Mouse (Mus musculus) granulocyte monocyte progenitor cell, adult 5-6 weeks (primary cell): ENCODE results near the gene Faim2. TPM values are rescaled to one million over a fixed set of nuclear protein-coding genes. Genes with fewer than 3 reads are reported as not detected.

Experiments
- ATAC-seq: replicated peaks from 2 replicates; pipeline ENCODE4 v1.8.0; 2016; ENCODE audit warnings: mild to moderate bottlenecking, moderate TSS enrichment, inconsistent platforms; ENCODE audit not compliant: poor library complexity, severe bottlenecking
- total RNA-seq, 2 experiments: library from RNA; stranded (forward) in 1 of 2; stranded (reverse) in 1 of 2; fragments of 200-712, 200-1000 nt in 1 of 2; fragments of >200 nt in 1 of 2; fragmentation: Nextera tagmentation in 1 of 2; gene quantifications; 2 replicates each; pipeline ENCODE4 v1.2.3; 2014 to 2017

The Faim2 gene
- total RNA-seq, 2 experiments from 2014 or later = not detected

DNA sequence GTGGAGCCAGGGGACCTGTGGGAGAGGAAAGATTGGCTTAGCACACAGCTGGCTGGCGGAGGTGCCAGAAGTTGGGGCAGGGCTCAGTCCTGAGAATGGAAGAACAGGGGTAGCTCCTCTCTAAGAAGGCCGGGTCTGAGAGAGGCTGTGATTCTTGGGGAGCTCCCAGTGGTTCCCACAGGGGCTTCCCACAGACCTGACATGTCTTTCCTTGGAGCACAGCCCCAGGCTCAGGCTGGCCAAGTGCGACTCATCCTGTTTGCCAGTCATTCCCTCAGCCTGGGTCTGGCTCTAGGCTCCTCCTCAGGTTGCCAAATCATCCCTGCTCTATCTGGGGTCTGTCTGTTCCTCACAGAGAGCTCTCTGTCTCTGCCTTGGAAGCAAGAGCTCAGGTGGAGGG, 17.3 kb downstream of the Faim2 start:
- ATAC-seq = no peak

DNA sequence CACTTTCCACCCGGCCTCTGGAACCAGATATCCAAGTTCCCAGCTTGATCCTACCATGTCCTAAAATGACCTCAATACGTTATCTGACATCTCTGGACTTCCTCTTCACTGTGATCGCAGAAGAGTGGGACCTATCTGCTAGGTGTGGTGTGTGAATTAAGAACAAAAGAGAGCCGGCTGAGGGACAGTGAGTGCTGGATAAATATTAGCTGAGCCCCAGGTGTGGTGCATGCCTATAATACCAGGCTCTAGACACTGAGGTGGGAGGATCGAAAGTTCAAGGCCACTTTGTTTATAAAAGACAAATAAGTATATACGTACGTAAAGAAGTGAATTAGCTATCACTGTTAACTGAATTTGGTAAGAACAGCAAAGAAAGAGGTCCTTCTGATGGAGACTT, 18.1 kb downstream of the Faim2 start:
- no peak for ATAC-seq

DNA sequence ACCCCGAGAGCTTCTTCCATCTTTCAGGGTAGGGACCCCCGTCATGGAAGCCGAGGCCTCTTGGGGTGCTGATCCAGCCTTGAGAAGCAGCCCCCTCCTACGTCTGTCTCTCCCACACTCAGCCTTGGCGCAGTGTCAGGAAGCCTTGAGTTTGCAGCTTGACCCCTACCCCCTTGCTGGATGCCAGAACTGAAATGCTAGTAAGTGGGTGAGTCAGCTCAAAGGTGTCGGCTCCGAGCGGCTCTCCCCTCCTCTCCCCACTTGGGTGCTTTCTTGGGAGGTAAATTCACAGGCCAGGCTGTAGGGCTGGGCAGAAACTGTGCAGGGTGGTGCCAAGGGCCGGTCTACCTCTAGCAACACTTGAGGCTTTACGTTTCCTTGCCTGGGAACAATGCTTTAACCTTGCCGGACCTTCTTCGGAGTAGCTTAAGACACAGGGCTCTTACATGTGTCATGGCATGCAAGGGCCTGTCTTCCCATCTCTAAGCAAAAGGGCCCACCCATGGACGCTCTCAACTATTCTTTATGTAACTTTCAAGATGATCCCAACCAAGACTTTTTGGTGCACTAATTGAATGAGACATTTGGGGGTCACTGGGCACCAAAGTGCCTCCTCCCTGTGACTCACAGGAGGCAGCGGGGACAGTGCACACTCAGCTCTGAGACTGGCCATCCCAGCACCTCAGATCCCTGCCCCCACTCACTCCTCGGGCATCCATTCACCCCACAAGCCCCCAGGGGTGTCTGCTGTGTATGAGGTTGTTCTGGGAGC, 22.5 kb downstream of the Faim2 start:
- ATAC-seq = no peak

DNA sequence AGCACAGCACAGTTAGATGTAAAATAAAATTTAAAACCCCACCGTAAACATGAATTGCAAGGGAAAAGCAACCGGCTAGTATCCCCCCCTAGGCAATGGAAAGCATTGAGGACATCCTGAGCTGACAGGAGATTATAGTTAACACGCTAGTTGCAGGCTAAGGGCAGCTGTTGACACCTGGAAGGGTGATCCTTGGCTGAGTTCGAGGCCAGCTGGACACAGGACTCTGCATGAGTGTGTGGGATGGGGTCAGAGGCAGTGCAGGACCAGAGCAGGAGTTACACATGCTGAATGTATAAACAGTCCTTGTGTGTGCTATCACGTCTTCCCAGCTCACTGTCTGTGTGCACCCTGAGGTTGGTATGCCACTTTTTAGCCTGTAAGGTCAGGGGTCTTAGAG, 24.7 kb downstream of the Faim2 start:
- no peak for ATAC-seq

DNA sequence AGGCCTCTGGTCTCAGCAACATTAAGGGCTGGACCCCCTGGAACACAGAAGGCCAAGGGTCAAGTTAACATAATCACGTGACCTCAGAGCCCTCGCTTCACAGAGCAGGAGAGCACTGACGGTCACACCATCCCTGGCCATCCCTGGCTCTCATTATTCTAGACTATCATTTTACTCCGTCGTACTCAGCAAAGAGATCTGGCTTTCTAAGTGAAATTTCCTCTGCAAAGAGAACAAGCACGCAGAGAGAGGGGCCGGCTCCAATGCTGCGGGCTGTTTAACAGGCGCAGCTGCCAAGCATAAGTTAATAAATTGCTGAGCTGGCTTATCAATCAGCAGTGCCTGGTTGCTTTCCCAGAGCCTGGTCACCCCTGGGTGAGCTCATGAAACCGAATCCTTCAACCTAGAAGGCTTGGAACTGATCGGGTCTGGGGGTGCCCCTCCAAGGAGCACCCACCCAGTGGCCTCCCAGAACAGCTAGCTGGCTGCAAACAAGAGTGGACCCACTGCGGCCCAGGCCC, 25.6 kb downstream of the Faim2 start:
- no peak for ATAC-seq

DNA sequence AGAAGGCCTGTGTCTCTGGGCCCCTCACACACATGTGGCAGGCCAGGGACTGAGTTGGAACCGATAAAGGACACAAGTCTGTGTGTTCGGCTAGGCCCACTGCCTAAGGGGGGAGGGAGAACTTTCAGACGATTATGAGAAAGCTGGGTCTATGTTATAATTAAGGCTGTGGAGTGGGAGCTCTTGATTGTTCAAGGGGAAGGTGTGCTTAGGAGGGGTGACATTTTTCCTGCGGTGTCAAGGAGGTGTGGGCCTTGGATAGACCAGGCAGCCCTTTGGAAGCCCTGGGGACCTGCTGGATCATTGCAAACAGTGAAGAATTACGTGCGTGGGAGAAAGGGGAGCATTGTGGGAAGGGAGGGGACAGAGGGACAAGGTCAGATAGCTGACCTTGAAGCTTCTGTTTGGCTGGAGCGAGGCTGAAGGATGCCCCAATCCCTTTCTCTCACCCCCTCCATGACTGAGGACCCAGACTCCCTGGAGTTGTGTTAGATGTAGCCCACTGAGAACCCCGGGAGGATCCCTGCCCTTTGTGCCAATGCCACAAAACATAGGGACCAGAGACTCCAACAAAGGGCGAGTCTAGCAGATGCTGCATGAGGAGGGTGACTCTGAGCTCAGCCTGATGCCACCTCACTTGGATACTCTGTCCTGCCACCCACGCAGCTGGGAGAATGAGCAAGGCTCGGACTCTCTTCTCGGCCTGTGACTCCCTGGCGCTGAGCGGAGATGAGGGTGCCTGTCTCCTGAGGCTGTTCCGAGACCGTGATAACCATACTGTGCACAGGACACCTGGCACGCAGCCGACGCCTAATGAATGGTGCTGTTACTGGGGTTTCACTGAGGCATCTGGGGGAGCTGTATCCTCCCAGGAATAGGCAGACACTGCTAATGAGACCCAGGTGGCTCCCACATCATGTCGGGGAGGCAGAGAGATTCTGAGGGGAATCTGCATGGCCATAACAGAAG, 26.4 kb downstream of the Faim2 start:
- no peak for ATAC-seq

DNA sequence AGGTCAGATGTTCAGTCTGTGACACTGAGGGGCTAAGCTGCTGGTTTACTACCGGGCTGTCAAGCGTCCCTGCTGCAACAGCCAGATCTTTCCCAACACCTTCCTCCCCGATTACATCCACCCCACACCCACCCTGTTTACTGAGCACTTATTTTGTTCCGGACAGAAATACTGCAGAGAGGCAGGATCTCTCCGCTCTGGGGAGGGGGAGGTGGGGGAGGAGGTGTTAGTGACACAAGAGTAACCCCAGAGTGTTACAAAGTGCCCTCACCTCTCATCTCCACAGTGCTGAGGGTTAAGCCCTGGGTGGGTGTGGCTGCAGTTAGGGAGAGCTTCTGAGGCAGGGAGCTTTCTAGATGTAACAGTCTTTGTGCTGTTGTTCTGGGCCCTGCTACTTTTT, 27.6 kb downstream of the Faim2 start:
- ATAC-seq = peak; percentile 21; the same call in 1 of the 2 replicates

DNA sequence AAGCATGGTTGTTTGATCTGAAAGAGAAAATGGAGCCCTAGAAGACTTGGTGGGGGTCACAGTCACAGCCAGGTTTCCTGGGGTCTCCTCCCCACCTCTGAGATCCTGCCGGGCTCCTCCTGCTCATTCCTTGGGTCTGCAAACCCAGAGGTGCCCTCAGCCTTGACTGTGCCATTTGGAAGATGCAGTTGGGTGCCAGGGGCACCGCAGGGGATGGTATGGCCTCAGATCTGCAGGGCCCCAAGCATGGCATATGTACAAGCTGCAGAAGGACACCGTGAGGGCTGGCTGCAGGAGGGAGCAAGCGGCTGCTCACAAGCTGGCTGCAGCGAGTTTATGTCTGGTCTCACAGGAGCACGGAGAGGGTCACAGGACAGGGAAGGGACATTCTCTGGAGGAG, 28.2 kb downstream of the Faim2 start:
- ATAC-seq = no peak

DNA sequence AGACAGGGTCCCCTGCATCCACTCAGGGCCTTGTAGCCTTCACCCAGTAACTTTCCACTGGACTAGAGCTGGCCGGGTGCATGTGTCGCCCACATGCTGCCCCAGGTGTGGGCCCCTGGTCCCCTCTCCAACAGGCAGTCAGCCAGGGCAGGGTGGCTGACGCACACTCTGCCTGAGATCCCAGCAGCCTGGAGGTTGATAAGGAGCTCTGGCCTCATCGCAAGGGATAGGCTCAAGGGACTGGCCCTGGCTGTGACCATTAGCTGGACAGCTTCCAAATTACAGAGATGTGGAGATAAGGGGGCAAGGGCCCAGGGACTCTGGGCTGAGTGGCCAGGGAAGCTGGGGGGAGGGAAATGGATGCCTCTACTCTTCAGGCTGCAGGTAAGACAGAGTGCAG, 29.2 kb downstream of the Faim2 start:
- ATAC-seq = no peak

DNA sequence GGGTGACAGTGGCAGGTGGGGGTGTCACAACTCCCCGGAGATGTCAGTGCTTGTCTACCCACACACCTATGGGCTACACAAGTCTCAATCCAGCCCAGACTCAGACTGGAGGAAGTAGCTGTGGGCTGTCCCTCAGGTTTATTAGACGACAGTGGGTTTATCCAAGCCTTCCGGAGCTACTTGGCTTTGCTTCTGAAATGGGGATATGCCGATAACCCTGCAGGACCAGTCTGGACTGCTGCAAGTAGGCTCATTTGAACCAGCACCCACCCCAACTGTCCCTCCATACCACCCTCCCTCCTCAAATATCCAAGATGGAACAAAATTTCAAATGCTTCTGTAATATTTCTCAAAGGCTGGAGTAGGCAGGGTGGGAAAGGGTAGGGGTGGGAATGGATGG, 29.6 kb downstream of the Faim2 start:
- ATAC-seq = 0 out of 2 replicates have a peak, but pooled peaks have one; percentile 21

DNA sequence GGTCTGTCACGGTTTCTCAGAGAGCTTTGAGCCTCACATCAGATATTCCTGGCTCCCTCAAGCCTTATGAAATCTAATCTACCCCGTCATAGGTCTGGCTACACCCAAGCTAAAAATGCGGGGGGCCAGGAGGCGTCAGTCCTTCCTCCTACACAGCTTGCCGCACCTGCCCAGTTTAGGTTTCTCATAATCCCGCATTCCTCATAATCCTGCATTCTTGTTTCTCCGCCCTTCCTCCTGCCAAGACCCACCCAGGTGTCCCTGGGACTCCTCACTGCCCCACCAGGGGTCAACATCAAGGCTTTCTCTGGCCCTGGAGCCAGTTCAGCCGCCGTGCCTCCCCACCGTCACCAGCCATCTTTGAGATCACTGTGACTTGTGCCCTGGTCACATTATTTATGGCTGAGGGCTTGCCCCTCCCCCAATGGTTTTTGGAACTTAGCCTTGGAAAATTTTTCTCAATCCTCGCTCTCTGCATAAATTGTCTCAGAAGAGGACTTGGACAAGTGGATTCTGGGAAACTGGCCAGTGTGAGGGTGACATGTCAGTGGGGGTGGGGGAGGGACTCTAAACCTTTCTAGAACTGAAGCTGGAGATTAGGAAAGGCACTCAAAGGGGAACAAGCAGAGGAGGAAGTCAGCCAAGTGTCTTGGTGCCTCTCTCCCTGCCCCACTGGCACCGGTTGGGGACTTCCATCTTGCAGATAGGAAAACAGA, 30.3 kb downstream of the Faim2 start:
- ATAC-seq = peak; percentile 72

DNA sequence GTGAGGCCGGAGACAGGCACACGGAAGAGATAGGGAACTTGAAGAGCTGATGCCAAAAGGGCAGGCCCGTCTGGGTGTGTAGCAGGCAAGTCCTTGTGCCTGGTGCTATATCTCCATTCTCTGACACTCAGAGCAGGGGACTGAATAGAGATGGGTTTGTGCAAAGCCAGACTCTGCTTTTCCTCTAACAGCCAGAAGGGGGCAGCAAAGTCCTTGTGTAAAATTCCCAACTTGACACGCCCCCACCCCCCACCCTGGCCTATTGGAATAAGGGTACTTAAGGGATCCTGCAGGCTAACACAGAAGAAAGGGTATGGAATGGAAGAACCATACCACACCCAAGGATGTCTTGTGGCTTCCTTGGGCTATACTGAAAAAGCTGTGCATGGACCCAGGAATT, 30.9 kb downstream of the Faim2 start:
- ATAC-seq = peak; percentile 54

DNA sequence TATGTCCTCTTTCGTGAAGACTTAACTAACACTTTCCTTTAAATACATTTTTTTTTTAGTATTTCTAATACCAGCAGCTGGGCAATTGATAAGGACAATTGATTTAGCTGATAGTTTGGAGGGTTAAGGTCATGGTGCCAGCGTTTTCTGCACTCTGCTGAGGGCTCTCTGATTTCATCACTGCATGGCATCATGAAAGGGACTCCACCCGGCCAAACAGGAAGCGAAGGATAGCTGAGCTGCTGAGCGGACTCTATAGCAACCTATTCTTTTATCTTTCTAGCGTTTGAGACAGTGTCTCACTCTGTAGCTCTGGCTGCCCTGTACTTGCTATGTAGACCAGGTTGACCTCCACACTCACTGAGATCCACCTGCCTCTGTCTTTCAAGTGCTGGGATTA, 43.2 kb downstream of the Faim2 start:
- ATAC-seq = peak; percentile 52; the same call in 1 of the 2 replicates

DNA sequence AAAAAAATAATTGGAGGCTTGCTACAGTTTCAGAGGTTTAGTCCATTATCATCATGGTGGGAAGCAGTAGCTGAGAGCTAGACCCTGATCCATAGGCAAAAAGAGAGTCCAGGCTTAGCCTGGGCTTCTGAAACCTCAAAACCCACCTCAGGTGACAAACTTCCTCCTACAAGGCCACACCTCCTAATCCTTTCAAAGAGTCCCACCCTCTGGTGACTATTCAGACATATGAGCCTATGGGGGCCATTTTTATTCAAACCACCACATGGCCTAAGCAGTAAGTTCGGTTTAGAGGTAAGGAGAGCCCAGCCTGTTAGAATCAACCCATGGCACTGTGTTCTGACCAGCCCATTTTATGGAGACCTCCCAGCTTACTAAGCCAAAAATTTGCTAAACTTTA, 52.2 kb downstream of the Faim2 start:
- no peak for ATAC-seq

DNA sequence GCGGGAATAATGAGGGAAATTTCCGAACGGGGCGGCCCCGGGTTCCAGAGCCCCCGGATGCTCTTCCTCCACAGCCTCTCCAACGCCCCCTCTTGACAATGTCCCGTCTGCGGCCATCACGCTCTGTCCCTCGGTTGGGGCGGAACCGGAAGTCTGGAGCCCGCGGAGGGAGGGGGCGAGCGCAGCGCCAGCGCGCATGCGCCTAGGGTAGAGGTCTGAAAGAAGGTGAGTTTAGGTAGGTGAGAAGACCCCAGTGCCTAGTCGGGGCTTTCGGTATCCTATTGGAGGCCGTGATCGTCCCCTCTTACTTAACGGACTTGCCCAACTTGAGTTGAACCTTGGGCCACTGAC, 53.4 kb downstream of the Faim2 start, which contains the start of gene Bcdin3d:
Bcdin3d (minus strand) TSS at position 155 of the 351 bp plus-strand sequence.
- ATAC-seq = peak; percentile 80

DNA sequence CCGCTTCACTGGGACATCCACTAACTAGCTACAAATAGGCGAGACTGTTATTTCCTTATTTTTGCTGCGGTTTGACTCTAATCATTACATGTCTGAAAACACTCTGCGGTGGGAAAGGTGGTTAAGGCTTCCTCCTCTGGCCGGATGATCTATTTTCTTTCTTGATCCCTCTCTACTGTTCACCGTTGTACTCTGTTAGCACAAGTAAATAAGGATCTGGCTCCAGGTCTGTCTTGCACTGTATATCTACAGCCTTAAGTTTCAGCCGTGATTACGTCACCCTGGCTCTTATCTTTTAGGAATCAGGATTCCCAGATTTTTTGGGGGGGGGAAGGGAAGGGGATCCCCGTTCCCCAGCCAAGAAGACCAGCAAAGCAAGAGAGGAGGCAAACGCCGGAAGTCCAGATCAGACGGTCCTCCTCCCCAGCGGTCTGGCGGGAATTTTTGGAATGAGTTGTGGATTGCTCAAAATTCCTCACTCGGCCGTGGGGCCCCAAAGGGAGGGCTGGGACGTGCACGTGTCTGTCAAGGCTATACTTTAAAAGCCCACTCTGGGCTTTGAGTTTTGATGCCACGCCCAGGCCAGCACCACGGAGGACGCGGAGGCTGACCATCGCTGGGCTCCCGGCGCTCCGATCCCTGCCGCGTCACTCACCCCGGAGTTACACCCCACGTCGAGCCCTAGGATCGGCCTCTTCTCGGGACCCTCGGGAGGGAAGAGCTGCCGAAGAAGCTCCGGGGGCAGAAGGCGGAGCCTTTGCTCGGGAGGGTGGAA, 54.0 kb downstream of the Faim2 start:
- peak; percentile 54 for ATAC-seq

DNA sequence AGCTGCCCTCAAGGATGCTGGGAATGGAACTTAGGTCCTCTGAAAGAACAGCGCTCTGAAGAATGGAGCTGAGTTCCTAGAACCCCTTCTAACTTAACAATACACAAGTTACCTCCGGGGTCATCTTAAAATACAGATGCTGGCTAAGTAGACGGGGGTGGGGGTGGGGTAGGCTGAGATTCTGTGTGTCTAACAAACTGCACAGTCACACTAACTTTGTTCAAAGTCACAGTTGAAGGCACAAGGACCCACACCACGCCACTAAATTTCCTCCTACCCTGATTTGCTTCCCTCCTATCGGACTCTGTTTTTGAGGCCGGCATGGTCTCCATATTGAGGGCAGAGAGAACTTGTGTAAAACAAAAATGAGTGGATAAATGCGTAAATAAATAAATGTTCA, 55.0 kb downstream of the Faim2 start:
- no peak for ATAC-seq

DNA sequence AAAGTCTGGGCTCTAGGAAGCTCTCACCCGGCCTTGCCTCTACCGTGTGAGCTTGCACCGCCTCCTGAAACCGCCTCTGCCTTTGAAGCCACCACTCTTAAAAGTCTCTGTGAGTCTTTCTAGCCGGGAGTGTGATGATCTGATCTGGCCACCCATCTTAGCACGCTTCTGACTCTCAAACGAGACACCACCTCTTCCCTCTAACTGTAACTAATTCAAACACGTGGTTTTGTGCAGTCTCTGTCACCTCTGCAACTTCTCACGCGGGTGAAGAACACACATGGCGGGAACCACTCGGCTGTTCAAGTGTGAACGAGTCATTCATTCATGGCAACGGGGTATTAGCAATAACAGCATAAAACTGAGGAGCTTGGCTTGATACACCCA, 56.3 kb downstream of the Faim2 start:
- ATAC-seq = no peak

DNA sequence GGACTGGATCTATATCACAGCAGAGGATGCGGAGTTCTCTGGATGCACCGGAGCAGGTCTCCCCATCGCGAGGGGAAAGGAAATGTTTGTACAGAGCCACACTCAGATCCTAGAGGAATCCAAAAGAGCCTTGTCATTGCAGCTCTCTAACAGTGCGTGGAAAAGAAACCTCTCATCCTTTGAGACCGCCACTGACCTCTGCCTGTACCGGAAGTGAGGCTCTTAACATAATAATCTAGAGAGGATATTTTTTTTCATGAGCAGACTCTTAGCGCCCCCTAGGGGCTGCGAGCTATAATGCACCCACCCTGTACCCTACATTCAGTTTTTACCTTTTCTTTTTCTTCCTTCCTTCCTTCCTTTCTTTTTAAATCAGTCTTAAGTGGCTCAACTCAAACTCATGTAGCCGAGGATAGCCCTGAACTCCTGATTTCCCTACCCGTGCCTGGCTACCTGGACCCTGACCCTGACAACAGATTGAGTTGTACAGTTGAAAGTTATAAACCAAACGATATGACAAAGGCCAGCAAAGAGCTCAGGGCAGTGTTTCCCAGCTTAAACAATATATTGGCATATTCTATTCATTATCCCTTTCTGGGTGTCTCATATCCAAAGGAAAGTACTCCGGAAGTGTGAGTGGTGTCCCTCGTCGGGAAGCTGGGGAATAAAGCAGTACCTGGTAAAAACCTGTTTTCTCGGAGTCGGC, 56.8 kb downstream of the Faim2 start:
- 0 out of 2 replicates have a peak, but pooled peaks have one; percentile 20 for ATAC-seq
